Mouse (Mus musculus): ENCODE results near the gene Pfn3.

DNA sequence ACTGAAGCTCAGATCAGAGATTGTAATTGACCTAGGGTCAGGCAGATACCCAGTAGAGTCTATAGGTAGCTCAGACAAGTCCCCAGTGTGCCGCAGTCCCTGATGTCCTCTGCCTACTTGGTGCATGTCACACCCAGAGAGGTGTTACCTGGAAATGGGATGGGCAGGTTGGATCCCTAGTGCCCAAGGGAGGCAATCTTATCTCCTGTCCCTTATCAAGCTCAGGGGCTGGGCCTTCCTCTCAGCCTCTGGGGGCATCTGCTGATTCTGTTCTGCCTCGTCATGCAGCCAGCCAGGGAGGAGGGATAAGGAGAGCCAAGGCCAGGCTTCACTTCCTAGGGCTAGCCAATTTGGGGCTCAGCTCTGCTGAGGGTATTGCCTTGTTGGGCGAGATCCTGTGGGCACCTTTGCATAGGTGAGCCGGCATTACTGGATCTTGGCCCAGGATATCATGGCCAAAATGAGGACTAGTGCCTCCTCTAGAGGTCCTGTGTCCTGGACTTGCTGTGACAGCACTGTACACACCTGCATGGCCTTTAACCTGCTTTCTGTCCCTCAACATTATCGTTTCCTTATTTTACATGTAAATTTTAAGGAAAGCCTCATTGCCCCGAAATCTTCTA is 31.6 kb upstream of the Pfn3 start:
- TF ChIP-seq MAFK (IDR thresholded peaks at IDR 0.05; ENCODE audit: insufficient read depth, low read depth, low read length) (no peak), CHD2 (IDR thresholded peaks at IDR 0.05; ENCODE audit: low read depth, low read length) (no peak)

Data from ES-E14 (cell line).